Mouse (Mus musculus) CD4-positive helper T cell, adult 2 months (primary cell): Measurements from ENCODE around the gene Tgfbrap1.
"Not testable (repeated sequence)": the region's sequence is repeated elsewhere in the genome, so short reads cannot be mapped to it uniquely, and the experiment has no call there.

Experiments
- DNase-seq: peaks from one replicate; pipeline ENCODE4 v3.0.0-alpha.2; 2012; ENCODE audit warnings: low read depth, missing footprints, low spot score

Gene Tgfbrap1

GRCm38 (mm10) chr1:43098031-43098984 lies at the start of gene Tgfbrap1, which contains the start of gene AI597479:
Gene Tgfbrap1 (minus strand): TSS chr1:43098637.
Gene AI597479 (plus strand): TSS chr1:43098710.
- DNase-seq = peak; percentile 93

- DNase-seq = no peak
Observed at GRCm38 (mm10) chr1:43147474-43147873, 49.0 kb upstream of the Tgfbrap1 start.

- DNase-seq = no peak
Observed at GRCm38 (mm10) chr1:43145388-43145787, 47.0 kb upstream of the Tgfbrap1 start.

GRCm38 (mm10) chr1:43144338-43144906 lies 46.0 kb upstream of the Tgfbrap1 start:
- no peak for DNase-seq

- DNase-seq = no peak
Observed at GRCm38 (mm10) chr1:43143791-43144190, 45.4 kb upstream of the Tgfbrap1 start.

- DNase-seq = no peak
Observed at GRCm38 (mm10) chr1:43143284-43143683, 44.8 kb upstream of the Tgfbrap1 start.

- no peak for DNase-seq
Observed at GRCm38 (mm10) chr1:43142849-43143248, 44.4 kb upstream of the Tgfbrap1 start.

GRCm38 (mm10) chr1:43141555-43141961 lies 43.1 kb upstream of the Tgfbrap1 start:
- no peak for DNase-seq

- peak; percentile 81 for DNase-seq
Observed at GRCm38 (mm10) chr1:43139587-43140266, 41.3 kb upstream of the Tgfbrap1 start.

GRCm38 (mm10) chr1:43138268-43138812 lies 39.9 kb upstream of the Tgfbrap1 start:
- DNase-seq = no peak

GRCm38 (mm10) chr1:43137334-43137733 lies 38.9 kb upstream of the Tgfbrap1 start:
- DNase-seq = no peak

- not testable (repeated sequence) for DNase-seq
Observed at GRCm38 (mm10) chr1:43136488-43137029, 38.1 kb upstream of the Tgfbrap1 start.

GRCm38 (mm10) chr1:43131591-43131990 lies 33.2 kb upstream of the Tgfbrap1 start:
- no peak for DNase-seq

GRCm38 (mm10) chr1:43130219-43130981 lies 32.0 kb upstream of the Tgfbrap1 start:
- DNase-seq = no peak

- no peak for DNase-seq
Observed at GRCm38 (mm10) chr1:43127820-43128610, 29.6 kb upstream of the Tgfbrap1 start.

GRCm38 (mm10) chr1:43127196-43127595 lies 28.8 kb upstream of the Tgfbrap1 start:
- no peak for DNase-seq

- DNase-seq = no peak
Observed at GRCm38 (mm10) chr1:43124726-43125125, 26.3 kb upstream of the Tgfbrap1 start.

- DNase-seq = no peak
Observed at GRCm38 (mm10) chr1:43122616-43123015, 24.2 kb upstream of the Tgfbrap1 start.

- DNase-seq = no peak
Observed at GRCm38 (mm10) chr1:43120950-43121349, 22.5 kb upstream of the Tgfbrap1 start.

- no peak for DNase-seq
Observed at GRCm38 (mm10) chr1:43117435-43117834, 19.0 kb upstream of the Tgfbrap1 start.
